Mouse (Mus musculus): ENCODE measurements at regions not wholly inside any gene's neighbourhood (a gene's known extent, or its start where the extent isn't known, plus 50 kb on each side); places are given as distances from the start of the nearest gene placed in this dataset.

GRCm38 (mm10) chr19:25729103-25729502, 56.9 kb downstream of the Dmrt2 start:
- DNase-seq (ENCODE audit: low spot score) = no peak

GRCm38 (mm10) chr19:25729633-25730032, 57.4 kb downstream of the Dmrt2 start:
- DNase-seq (ENCODE audit: low spot score) = no peak

- DNase-seq (ENCODE audit: low spot score) = no peak
Observed at GRCm38 (mm10) chr19:25778455-25778854, 106.2 kb downstream of the Dmrt2 start.

- no peak for DNase-seq (ENCODE audit: low spot score)
Observed at GRCm38 (mm10) chr19:25779356-25779755, 107.1 kb downstream of the Dmrt2 start.

GRCm38 (mm10) chr19:25781314-25781713, 109.1 kb downstream of the Dmrt2 start:
- no peak for DNase-seq (ENCODE audit: low spot score)

- no peak for DNase-seq (ENCODE audit: low spot score)
Observed at GRCm38 (mm10) chr19:25802692-25803091, 130.5 kb downstream of the Dmrt2 start.

- no peak for DNase-seq (ENCODE audit: low spot score)
Observed at GRCm38 (mm10) chr19:25805351-25805750, 133.1 kb downstream of the Dmrt2 start.

GRCm38 (mm10) chr19:25813651-25814050, 141.4 kb downstream of the Dmrt2 start:
- no peak for DNase-seq (ENCODE audit: low spot score)

GRCm38 (mm10) chr19:25845158-25845557, 172.9 kb downstream of the Dmrt2 start:
- no peak for DNase-seq (ENCODE audit: low spot score)

GRCm38 (mm10) chr19:25856344-25856743, 184.1 kb downstream of the Dmrt2 start:
- no peak for DNase-seq (ENCODE audit: low spot score)

- DNase-seq (ENCODE audit: low spot score) = no peak
Observed at GRCm38 (mm10) chr19:25863312-25863711, 191.1 kb downstream of the Dmrt2 start.

- no peak for DNase-seq (ENCODE audit: low spot score)
Observed at GRCm38 (mm10) chr19:25906721-25907120, 234.5 kb downstream of the Dmrt2 start.

GRCm38 (mm10) chr19:25922052-25922451, 249.8 kb downstream of the Dmrt2 start:
- DNase-seq (ENCODE audit: low spot score) = no peak

GRCm38 (mm10) chr19:25922806-25923205, 250.6 kb downstream of the Dmrt2 start:
- no peak for DNase-seq (ENCODE audit: low spot score)

- DNase-seq (ENCODE audit: low spot score) = no peak
Observed at GRCm38 (mm10) chr19:25923727-25924384, 251.6 kb downstream of the Dmrt2 start.

- no peak for DNase-seq (ENCODE audit: low spot score)
Observed at GRCm38 (mm10) chr19:25924385-25924769, 252.2 kb downstream of the Dmrt2 start.

- DNase-seq (ENCODE audit: low spot score) = no peak
Observed at GRCm38 (mm10) chr19:25927220-25927619, 255.0 kb downstream of the Dmrt2 start.

- DNase-seq (ENCODE audit: low spot score) = no peak
Observed at GRCm38 (mm10) chr19:25937343-25937742, 265.1 kb downstream of the Dmrt2 start.

GRCm38 (mm10) chr19:25971210-25971609, 299.0 kb downstream of the Dmrt2 start:
- no peak for DNase-seq (ENCODE audit: low spot score)

- DNase-seq (ENCODE audit: low spot score) = no peak
Observed at GRCm38 (mm10) chr19:25975202-25975601, 303.0 kb downstream of the Dmrt2 start.

- no peak for DNase-seq (ENCODE audit: low spot score)
Observed at GRCm38 (mm10) chr19:25980308-25980707, 308.1 kb downstream of the Dmrt2 start.

- no peak for DNase-seq (ENCODE audit: low spot score)
Observed at GRCm38 (mm10) chr19:26014620-26015180, 342.5 kb downstream of the Dmrt2 start.

GRCm38 (mm10) chr19:26021141-26021540, 348.9 kb downstream of the Dmrt2 start:
- no peak for DNase-seq (ENCODE audit: low spot score)

GRCm38 (mm10) chr19:26026103-26026502, 353.9 kb downstream of the Dmrt2 start:
- no peak for DNase-seq (ENCODE audit: low spot score)

Data from ovary, adult 18-20 months (tissue).